ENCODE assay signal across 8 mouse cellular contexts in the genomic region with DNA sequence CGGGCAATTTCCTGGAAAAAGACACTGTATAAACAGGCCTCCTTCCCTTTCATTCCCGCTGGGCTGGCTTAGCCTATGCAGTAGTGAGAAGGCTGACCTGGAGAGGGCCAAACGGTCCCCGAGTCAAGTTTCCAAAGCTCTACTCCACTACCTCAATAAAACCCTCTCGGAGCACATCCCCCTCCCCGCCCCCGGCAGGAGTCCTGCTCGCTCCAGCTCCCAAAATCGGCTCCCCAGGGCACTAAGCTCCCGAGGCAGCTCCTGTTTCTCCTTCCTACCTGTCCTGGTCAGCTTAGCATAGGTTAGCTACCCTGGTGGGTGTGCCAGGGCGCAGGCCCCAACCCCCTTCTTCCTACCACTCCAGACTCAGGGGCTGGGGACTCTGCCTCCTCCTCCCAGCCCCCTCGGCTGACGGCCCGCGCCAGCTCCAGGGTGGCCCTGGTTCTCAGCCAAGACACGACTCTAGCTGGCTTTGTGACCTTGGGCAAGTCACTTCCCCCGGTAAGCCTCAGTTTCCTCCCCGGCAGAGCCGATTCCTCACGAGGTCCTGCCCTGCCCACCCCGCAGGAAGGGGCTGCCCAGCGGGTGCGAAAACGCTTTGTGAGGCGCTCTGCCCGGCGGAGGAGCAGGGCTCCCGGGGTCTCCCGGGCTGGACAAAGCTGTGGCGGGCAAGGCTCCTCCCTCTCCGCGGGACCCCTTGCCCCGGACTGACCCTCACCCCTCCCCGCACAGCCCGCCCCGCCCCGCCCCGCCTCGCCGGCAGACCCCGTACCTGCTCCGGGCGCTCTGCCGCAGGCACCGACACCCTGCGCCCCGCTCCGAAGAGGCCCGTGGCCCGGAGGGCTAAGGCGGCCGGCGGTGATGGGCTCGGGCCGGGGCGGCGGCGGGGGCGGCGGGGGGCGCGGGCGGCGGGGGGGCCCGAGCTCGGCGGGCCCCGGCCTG. TPM values are rescaled to one million over a fixed set of nuclear protein-coding genes. Genes with fewer than 3 reads are reported as not detected.
DNase-seq lines count a peak whose midpoint lies in the region; ATAC-seq and TF ChIP-seq lines count a peak whose summit lies in the region.

No protein-coding gene starts in this region.

- peak; percentile 44; the same call in 1 of the 2 replicates for ATAC-seq in embryonic facial prominence, embryonic 13.5 days (ENCODE audit: insufficient number of reproducible peaks, insufficient read depth, low FRiP score, low TSS enrichment, low read depth)
- peak; percentile 47; the same call in 1 of the 2 replicates for ATAC-seq in heart, embryonic 11.5 days (replicated peaks; ENCODE audit: insufficient number of reproducible peaks, low FRiP score, low TSS enrichment)
- ATAC-seq in liver, embryonic 14.5 days (ENCODE audit: insufficient read depth): peak; percentile 4; the same call in 1 of the 2 replicates

- no peak for TF ChIP-seq CTCF in liver, embryonic 14.5 days (IDR thresholded peaks at IDR 0.05; ENCODE audit: low read depth)
- no peak for TF ChIP-seq CTCF in testis, adult 2 months (IDR thresholded peaks at IDR 0.05; ENCODE audit: control insufficient read depth, insufficient read depth, insufficient replicate concordance, low read depth, low read length)

- under 1% methylated on average over 43 of the region's 68 CpGs for WGBS in embryonic facial prominence, embryonic 13.5 days
- under 1% methylated on average over 43 of the region's 68 CpGs for WGBS in heart, embryonic 11.5 days (ENCODE audit: insufficient replicate concordance)
- 1% methylated on average over 61 of the region's 68 CpGs for WGBS in liver, embryonic 14.5 days (ENCODE audit: insufficient replicate concordance)

- H3K4me1 ChIP-seq in embryonic facial prominence, embryonic 13.5 days: peaks cover 36% of the 10 kb centered on the region
- peaks cover 13% of the 10 kb centered on the region for H3K4me1 ChIP-seq in heart, embryonic 11.5 days (ENCODE audit: control insufficient read depth, insufficient read depth, low read length)
- H3K4me1 ChIP-seq in liver, embryonic 14.5 days (replicated peaks; ENCODE audit: control insufficient read depth in 2 of 2, insufficient read depth in 2 of 2, low read length in 1 of 2): peaks cover 16 to 18% of the 10 kb centered on the region in 2 experiments
- H3K4me1 ChIP-seq in testis, adult 2 months (ENCODE audit: control insufficient read depth, insufficient read depth, low read length): peaks cover 3% of the 10 kb centered on the region; the same call in 1 of the 2 replicates

- no peaks in the 10 kb centered on the region for H3K36me3 ChIP-seq in embryonic facial prominence, embryonic 13.5 days
- H3K36me3 ChIP-seq in heart, embryonic 11.5 days (ENCODE audit: control insufficient read depth, insufficient read depth, low read length): no peaks in the 10 kb centered on the region
- H3K36me3 ChIP-seq in liver, embryonic 14.5 days (replicated peaks; ENCODE audit: control insufficient read depth, insufficient read depth, low read depth): no peaks in the 10 kb centered on the region
- no peaks in the 10 kb centered on the region for H3K36me3 ChIP-seq in testis, adult 2 months (ENCODE audit: control insufficient read depth, insufficient read depth, low read length)

- peak overlapping the region; percentile 87 for H3K9ac ChIP-seq in embryonic facial prominence, embryonic 13.5 days
- peak overlapping the region; percentile 82 for H3K9ac ChIP-seq in heart, embryonic 11.5 days (ENCODE audit: low read depth, low read length)
- peak overlapping the region; percentile 73 for H3K9ac ChIP-seq in liver, embryonic 14.5 days (replicated peaks)

- H3K27ac ChIP-seq in embryonic facial prominence, embryonic 13.5 days: peak overlapping the region; percentile 96
- H3K27ac ChIP-seq in heart, embryonic 11.5 days (ENCODE audit: low read depth, low read length): peak overlapping the region; percentile 92
- no peak overlapping the region for H3K27ac ChIP-seq in liver, embryonic 14.5 days
- no peak overlapping the region; the same call in 1 of the 2 replicates for H3K27ac ChIP-seq in testis, adult 2 months (ENCODE audit: control insufficient read depth, insufficient read depth, low read depth, low read length)

- H3K4me2 ChIP-seq in embryonic facial prominence, embryonic 13.5 days: peak overlapping the region; percentile 78
- H3K4me2 ChIP-seq in heart, embryonic 11.5 days: peak overlapping the region; percentile 95
- peak overlapping the region; percentile 98 for H3K4me2 ChIP-seq in liver, embryonic 14.5 days (ENCODE audit: low read depth)

- peak overlapping the region; percentile 78 for H3K4me3 ChIP-seq in embryonic facial prominence, embryonic 13.5 days
- peak overlapping the region; percentile 85 for H3K4me3 ChIP-seq in heart, embryonic 11.5 days (ENCODE audit: low read depth, low read length)
- H3K4me3 ChIP-seq in liver, embryonic 14.5 days (ENCODE audit: insufficient read depth in 1 of 2, low read depth in 2 of 2, low read length in 2 of 2): peak overlapping the region; percentile 57 to 74
- H3K4me3 ChIP-seq in testis, adult 2 months (ENCODE audit: control insufficient read depth, low read depth, low read length): peak overlapping the region; percentile 76

- no peak for TF ChIP-seq EP300 in liver, embryonic 14.5 days (IDR thresholded peaks at IDR 0.05; ENCODE audit: low read depth)

- H3K9me3 ChIP-seq in embryonic facial prominence, embryonic 13.5 days: no peaks in the 10 kb centered on the region
- no peaks in the 10 kb centered on the region for H3K9me3 ChIP-seq in heart, embryonic 11.5 days (replicated peaks; ENCODE audit: control insufficient read depth, low read length)
- H3K9me3 ChIP-seq in liver, embryonic 14.5 days (ENCODE audit: control insufficient read depth, low read length): no peaks in the 10 kb centered on the region

- TF ChIP-seq POLR2A in testis, adult 2 months (IDR thresholded peaks at IDR 0.05; ENCODE audit: control insufficient read depth, low read depth, low read length): no peak

- H3K27me3 ChIP-seq in embryonic facial prominence, embryonic 13.5 days: no peaks in the 10 kb centered on the region
- H3K27me3 ChIP-seq in heart, embryonic 11.5 days (ENCODE audit: control insufficient read depth, insufficient read depth, low read length): no peaks in the 10 kb centered on the region
- H3K27me3 ChIP-seq in liver, embryonic 14.5 days (ENCODE audit: control insufficient read depth, insufficient read depth, low read length): peaks cover 12% of the 10 kb centered on the region
- no peaks in the 10 kb centered on the region for H3K27me3 ChIP-seq in testis, adult 2 months (ENCODE audit: control insufficient read depth, insufficient read depth, low read length)

- peak; percentile 52 for DNase-seq in A20 (ENCODE audit: low read depth, low spot score)
- DNase-seq in adrenal gland, postnatal 14 days: peak; percentile 72
- peak; percentile 44 for DNase-seq in kidney, adult 9 months
- DNase-seq in liver, embryonic 14.5 days (ENCODE audit: low read depth in 3 of 3, low spot score in 3 of 3): no peak
- DNase-seq in natural killer cell, adult 2 months (ENCODE audit: low spot score in 2 of 2): peak; percentile 32 to 33

RNA-seq across cellular contexts. Expression of gene Rnf38, which starts 0.5 kb away (rescaled TPM):
- 47.1 and 50.3 TPM in 2 replicates for total RNA-seq in adrenal gland, postnatal 14 days (2021)
- 21.6 and 26.8 TPM in 2 replicates for polyA plus RNA-seq in embryonic facial prominence, embryonic 13.5 days (2015; fragmentation: Nextera tagmentation; extraction: Ambion mirVana)
- polyA plus RNA-seq in heart, embryonic 11.5 days (2014; fragmentation: Nextera tagmentation; extraction: Ambion mirVana): 25.8 and 28.7 TPM in 2 replicates
- 24.7 and 26.2 TPM in 2 replicates for polyA plus RNA-seq in liver, embryonic 14.5 days (2012; rRNA removed)
- 14.0 and 15.4 TPM in 2 replicates for polyA plus RNA-seq in liver, embryonic 14.5 days (2014; fragmentation: Nextera tagmentation; extraction: Ambion mirVana)
- polyA plus RNA-seq in testis, adult 2 months (2012; rRNA removed): 1,520 and 1,812 TPM in 2 replicates

Comparison
In these comparisons a context has a peak if more than half of its experiments do, and no peak if none do; other contexts are left out.
1. DNase-seq: peak in A20 (single experiment), adrenal gland, postnatal 14 days (single experiment), kidney, adult 9 months (single experiment) and natural killer cell, adult 2 months (2 of 2); none in liver, embryonic 14.5 days (0 of 3).
2. H3K27ac ChIP-seq: peak in embryonic facial prominence, embryonic 13.5 days (single experiment) and heart, embryonic 11.5 days (single experiment); none in liver, embryonic 14.5 days (single experiment) and testis, adult 2 months (single experiment).
3. RNA of gene Rnf38, which starts 0.5 kb away (polyA plus RNA-seq): 1,520 to 1,812 TPM in testis, adult 2 months; 25.8 to 28.7 TPM in heart, embryonic 11.5 days, 14.0 to 26.2 TPM in liver, embryonic 14.5 days and 21.6 to 26.8 TPM in embryonic facial prominence, embryonic 13.5 days; every median in the first group is over 10 times any median in the second.
4. Peak in every context shown above with its lines, with median percentiles within 50 percentile points of each other: ATAC-seq, H3K4me2 ChIP-seq, H3K4me3 ChIP-seq and H3K9ac ChIP-seq.